Mouse (Mus musculus): ENCODE results near the gene Snrnp27.

GRCm38 (mm10) chr6:86721977-86722376 lies 37.7 kb upstream of the Snrnp27 start:
- TF ChIP-seq HCFC1 (IDR thresholded peaks at IDR 0.05; ENCODE audit: borderline replicate concordance, insufficient read depth, low read length) = no peak
- TF ChIP-seq MAFK (IDR thresholded peaks at IDR 0.05; ENCODE audit: insufficient read depth, low read depth, low read length) = no peak
- TF ChIP-seq ZC3H11A (IDR thresholded peaks at IDR 0.05; ENCODE audit: borderline replicate concordance, low read depth, low read length) = no peak
- no peak for TF ChIP-seq CHD2 (IDR thresholded peaks at IDR 0.05; ENCODE audit: low read depth, low read length)

Data from ES-E14 (cell line).